Mouse (Mus musculus) forebrain, embryonic 14.5 days (tissue): Measurements from ENCODE around the gene Cd59b. TPM values are rescaled to one million over a fixed set of nuclear protein-coding genes. Genes with fewer than 3 reads are reported as not detected.
"Not testable (repeated sequence)": the region's sequence is repeated elsewhere in the genome, so short reads cannot be mapped to it uniquely, and the experiment has no call there.

Source experiments
- ATAC-seq: fragments of 200-750 bp; cut with Nextera tagmentation; 2 replicates; pipeline ENCODE4 v1.8.0; 2017; ENCODE audit warnings: mild to moderate bottlenecking, moderate library complexity
- DNase-seq: peaks from one replicate; pipeline ENCODE4 v3.0.0-alpha.2; 2015; ENCODE audit warnings: low spot score
- H3K27ac ChIP-seq: fragments of 300-500 bp; sonication (generic); 2 replicates; pipeline ENCODE4 v1.5.1; 2014; ENCODE audit warnings: low read depth, mild to moderate bottlenecking, control low read depth, low read length, moderate library complexity
- H3K27me3 ChIP-seq: fragments of 300-500 bp; sonication (generic); replicated peaks from 2 replicates; pipeline ENCODE4 v1.6.1; 2014; ENCODE audit warnings: low read length, control low read depth, mixed read lengths; ENCODE audit not compliant: control insufficient read depth, insufficient read depth
- H3K36me3 ChIP-seq: fragments of 300-500 bp; sonication (generic); 2 replicates; pipeline ENCODE4 v1.6.1; 2014; ENCODE audit warnings: low read length, control low read depth; ENCODE audit not compliant: control insufficient read depth, insufficient read depth
- H3K4me1 ChIP-seq: fragments of 300-500 bp; sonication (generic); 2 replicates; pipeline ENCODE4 v1.6.1; 2014; ENCODE audit warnings: antibody characterized with exemption, low read length, control low read depth; ENCODE audit not compliant: control insufficient read depth, insufficient read depth
- H3K4me2 ChIP-seq: fragments of 300-500 bp; sonication (generic); 2 replicates; pipeline ENCODE4 v1.6.1; 2014; ENCODE audit warnings: mild to moderate bottlenecking, control low read depth, low read length
- H3K4me3 ChIP-seq: fragments of 300-500 bp; sonication (generic); 2 replicates; pipeline ENCODE4 v1.5.1; 2014; ENCODE audit warnings: low read depth, low read length, control low read depth
- H3K9ac ChIP-seq: fragments of 300-500 bp; sonication (generic); 2 replicates; pipeline ENCODE4 v1.6.1; 2014; ENCODE audit warnings: mild to moderate bottlenecking, low read length, control low read depth, moderate library complexity
- H3K9me3 ChIP-seq: fragments of 300-500 bp; sonication (generic); replicated peaks from 2 replicates; pipeline ENCODE4 v1.6.1; 2016; ENCODE audit warnings: low read length, control low read depth, mixed read lengths; ENCODE audit not compliant: control insufficient read depth
- WGBS: fragments of 180-500 bp; shearing (Covaris S2); extraction: QIAGEN DNeasy Blood & Tissue Kit; methylation state at CpG from one replicate; pipeline ENCODE4 v1.1.7; 2014; 5-methylcytosine and 5-hydroxymethylcytosine counted together
- polyA plus RNA-seq: library from polyadenylated mRNA; unstranded; fragments of >200 nt; fragmentation: Nextera tagmentation; extraction: Ambion mirVana; gene quantifications from 2 replicates; pipeline ENCODE4 v1.2.1, GENCODE M21; 2014

Gene Cd59b
- polyA plus RNA-seq, 1 experiment from 2014 or later = 1.0 TPM

DNA sequence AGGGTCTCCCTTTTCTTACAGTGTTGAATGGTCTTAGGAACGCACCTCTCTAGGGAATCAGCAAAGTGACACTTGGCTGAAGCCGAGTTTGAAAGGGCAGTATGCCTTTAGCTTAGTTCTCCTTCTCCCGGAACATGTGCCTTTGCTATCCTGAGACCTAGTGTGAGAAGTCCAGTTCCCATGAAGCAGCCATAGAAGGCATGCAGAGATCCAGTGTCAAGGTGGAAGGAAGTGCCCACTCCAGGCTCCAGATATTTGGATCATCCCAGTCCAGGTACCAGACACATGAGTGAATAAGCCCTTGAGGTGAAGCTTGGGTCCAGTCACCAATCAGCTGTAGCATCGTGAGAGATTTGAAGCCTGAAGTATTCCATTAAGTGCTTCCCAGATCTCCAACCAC lies 10.7 kb upstream of the Cd59b start:
- H3K4me3 ChIP-seq = no peak overlapping the region
- no peak overlapping the region for H3K4me2 ChIP-seq
- no peak for ATAC-seq
- no peak overlapping the region for H3K9ac ChIP-seq
- peaks cover 27% of the 10 kb centered on the region for H3K36me3 ChIP-seq
- H3K9me3 ChIP-seq = no peaks in the 10 kb centered on the region
- no peak overlapping the region for H3K27ac ChIP-seq
- 92% methylated on average over 4 of the region's 4 CpGs for WGBS
- H3K4me1 ChIP-seq = no peaks in the 10 kb centered on the region
- H3K27me3 ChIP-seq = no peaks in the 10 kb centered on the region
- no peak for DNase-seq

DNA sequence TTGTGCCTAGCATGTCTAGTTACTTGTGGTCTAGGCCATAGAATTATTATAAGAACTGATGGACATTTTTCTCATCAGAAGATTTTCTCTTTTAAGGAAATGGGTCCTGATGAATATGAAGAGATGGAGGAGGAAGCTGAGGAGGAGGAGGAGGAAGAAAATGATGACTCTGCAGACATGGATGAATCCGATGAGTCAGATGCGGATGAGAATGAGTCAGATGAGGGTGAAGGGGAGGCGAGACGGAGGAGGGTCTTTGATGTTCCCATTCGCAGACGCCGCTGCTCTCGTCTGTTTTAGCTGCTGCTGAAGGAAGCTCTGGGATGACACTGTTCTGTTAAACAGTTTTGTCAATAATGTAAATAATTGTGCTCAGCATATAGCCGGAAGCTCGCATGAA lies 9.9 kb upstream of the Cd59b start:
- Histone ChIP-seq H3K36me3 (peaks cover 21% of the 10 kb centered on the region; the same call in 1 of the 2 replicates), H3K9me3 (no peaks in the 10 kb centered on the region), H3K4me3 (no peak overlapping the region), H3K27ac (no peak overlapping the region), H3K9ac (no peak overlapping the region), H3K4me2 (no peak overlapping the region), H3K27me3 (no peaks in the 10 kb centered on the region), H3K4me1 (no peaks in the 10 kb centered on the region)
- 90% methylated on average over 10 of the region's 10 CpGs for WGBS
- no peak for ATAC-seq
- DNase-seq = no peak

DNA sequence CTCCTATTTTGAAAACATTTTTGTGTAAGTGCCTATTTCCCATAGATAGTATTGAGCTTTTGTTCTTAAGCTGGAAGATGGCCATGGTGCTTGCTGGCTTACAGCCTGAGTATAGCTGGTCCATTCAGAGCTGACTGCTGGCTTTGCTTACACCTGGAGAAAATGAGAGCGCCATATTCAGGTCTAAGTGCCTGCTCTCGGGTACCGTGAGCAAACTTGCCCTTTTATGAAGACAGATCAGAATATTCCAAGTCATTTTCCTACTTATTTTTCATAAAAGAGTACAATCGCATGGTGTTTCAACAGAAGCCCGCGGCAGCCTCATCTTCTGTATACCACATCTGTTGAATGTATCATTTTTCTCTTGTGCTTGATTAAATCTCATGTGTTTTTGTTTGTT lies 8.7 kb upstream of the Cd59b start:
- 95% methylated on average over 6 of the region's 6 CpGs for WGBS
- Histone ChIP-seq H3K9me3 (no peaks in the 10 kb centered on the region), H3K36me3 (peaks cover 14% of the 10 kb centered on the region; the same call in 1 of the 2 replicates), H3K27ac (no peak overlapping the region), H3K4me1 (no peaks in the 10 kb centered on the region), H3K9ac (no peak overlapping the region), H3K4me2 (no peak overlapping the region), H3K4me3 (no peak overlapping the region), H3K27me3 (no peaks in the 10 kb centered on the region)
- no peak for DNase-seq
- ATAC-seq = no peak

DNA sequence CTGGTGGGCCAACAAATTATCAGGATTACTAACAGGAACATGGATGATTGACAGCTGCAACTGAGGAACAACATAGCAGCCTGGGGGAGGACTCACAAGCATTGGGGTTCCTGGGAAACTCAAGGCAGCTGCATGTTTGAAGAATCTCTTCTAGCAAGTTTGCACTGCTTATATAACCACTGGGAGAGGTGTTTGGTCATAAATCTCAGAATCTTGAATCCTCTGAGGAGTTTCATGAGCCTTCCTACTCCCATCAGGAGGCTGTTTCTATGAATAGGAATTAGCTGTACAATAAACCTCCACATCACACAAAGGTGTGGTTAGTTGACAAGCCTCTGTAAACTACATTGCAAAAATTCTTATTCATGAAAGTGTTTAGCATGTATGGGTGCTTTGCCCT lies 7.0 kb upstream of the Cd59b start:
- Histone ChIP-seq H3K36me3 (peaks cover 14% of the 10 kb centered on the region; the same call in 1 of the 2 replicates), H3K27me3 (no peaks in the 10 kb centered on the region), H3K9ac (no peak overlapping the region), H3K27ac (no peak overlapping the region), H3K4me3 (no peak overlapping the region), H3K4me1 (no peaks in the 10 kb centered on the region), H3K4me2 (no peak overlapping the region), H3K9me3 (no peaks in the 10 kb centered on the region)
- ATAC-seq (no peak), DNase-seq (no peak)

DNA sequence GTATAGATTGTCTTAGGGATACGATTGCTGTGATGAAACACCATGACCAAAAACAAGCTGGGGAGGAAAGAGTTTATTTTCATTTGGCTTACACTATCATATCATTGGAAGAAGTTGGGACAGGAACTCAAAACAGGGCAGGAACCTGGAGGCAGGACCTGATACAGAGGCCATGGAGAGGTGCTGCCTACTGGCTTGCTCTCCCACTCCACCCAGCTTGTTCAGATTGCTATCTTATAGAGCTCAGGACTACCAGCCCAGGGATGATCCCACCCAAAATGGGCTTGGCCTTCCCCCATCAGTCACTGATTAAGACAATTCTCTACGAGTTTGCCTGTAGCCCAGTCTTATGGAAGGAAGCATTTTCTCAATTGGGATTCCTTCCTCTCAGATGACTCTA lies 5.5 kb upstream of the Cd59b start:
- Histone ChIP-seq H3K27ac (no peak overlapping the region), H3K9ac (no peak overlapping the region), H3K4me2 (no peak overlapping the region), H3K4me1 (no peaks in the 10 kb centered on the region), H3K36me3 (peaks cover 12% of the 10 kb centered on the region; the same call in 1 of the 2 replicates), H3K9me3 (no peaks in the 10 kb centered on the region), H3K4me3 (no peak overlapping the region), H3K27me3 (no peaks in the 10 kb centered on the region)
- DNase-seq (no peak), ATAC-seq (no peak)
- WGBS = 93% methylated on average over 2 of the region's 2 CpGs

DNA sequence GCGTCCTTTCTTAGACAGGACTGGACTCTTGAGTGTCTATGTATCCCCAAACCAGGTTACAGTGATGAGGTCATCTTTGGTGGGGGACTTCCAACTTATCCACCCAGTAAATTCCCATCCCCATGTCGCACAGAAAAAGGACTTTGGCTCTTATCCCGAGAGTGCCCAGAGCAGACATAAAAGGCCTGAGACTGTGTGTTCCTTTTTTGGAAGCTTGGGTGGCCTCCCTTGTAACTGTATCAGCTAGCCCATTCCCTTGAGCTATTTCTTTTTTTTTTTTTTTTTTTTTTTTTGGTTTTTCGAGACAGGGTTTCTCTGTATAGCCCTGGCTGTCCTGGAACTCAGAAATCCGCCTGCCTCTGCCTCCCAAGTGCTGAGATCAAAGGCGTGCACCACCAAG lies 4.1 kb upstream of the Cd59b start, which contains the start of gene Gm10912:
Gene Gm10912, plus strand, starts transcription at position 301 of the 400 bp plus-strand sequence.
- WGBS = 91% methylated on average over 6 of the region's 6 CpGs
- not testable (repeated sequence) for H3K4me1 ChIP-seq, ATAC-seq

DNA sequence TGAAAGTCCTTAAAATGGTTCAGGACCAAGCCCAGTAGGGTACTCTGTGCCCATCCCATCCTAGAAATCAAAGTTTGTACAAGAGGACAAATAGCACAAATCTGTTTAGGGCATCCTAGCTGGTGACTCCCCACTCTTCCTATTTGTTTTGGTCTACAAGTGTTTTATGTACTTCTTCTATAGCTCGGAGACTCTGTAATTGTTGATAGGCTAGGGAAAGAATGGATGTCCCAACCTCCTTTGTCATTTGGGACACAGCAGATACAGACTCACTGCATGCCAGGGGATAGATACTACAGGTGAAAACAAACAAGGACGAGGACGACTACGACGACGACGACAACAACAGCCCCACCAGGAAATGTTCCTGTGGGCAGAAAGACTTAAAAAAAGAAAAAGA lies 1.2 kb upstream of the Cd59b start, which contains the start of gene Gm10799:
Gene Gm10799, minus strand, starts transcription at position 101 of the 400 bp plus-strand sequence.
- ATAC-seq, H3K9me3 ChIP-seq, H3K27me3 ChIP-seq, H3K4me2 ChIP-seq, H3K36me3 ChIP-seq, H3K4me1 ChIP-seq, H3K27ac ChIP-seq, DNase-seq, H3K4me3 ChIP-seq, H3K9ac ChIP-seq: not testable (repeated sequence)
- WGBS = 84% methylated on average over 7 of the region's 7 CpGs

More for the DNA sequence above, 4.1 kb upstream of the Cd59b start, which contains the start of gene Gm10912:
- not testable (repeated sequence) for H3K9ac ChIP-seq, H3K4me3 ChIP-seq, H3K9me3 ChIP-seq, H3K36me3 ChIP-seq, DNase-seq, H3K27ac ChIP-seq, H3K27me3 ChIP-seq, H3K4me2 ChIP-seq

DNA sequence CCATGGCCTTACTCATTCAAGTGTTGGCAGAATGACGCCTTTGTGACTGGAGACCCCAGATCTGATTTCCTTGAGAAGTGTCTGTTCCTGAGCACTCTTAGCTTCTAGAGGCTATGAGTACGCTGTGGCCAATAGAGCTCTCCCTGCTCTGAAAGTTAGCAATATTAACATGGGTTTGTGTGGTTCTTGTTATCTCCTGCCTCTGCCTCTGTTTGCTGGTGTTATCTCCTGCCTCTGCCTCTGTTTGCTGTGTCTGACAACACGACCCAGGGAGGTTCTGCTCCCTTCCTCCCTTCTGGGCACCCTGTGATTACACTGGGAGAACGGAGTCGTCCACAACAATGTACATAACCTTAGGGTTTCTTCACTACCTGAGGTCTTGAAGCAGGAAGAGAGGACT lies 8.6 kb downstream of the Cd59b start:
- not testable (repeated sequence) for H3K9me3 ChIP-seq, DNase-seq, H3K4me3 ChIP-seq, H3K9ac ChIP-seq, ATAC-seq, H3K36me3 ChIP-seq, H3K4me1 ChIP-seq, H3K27ac ChIP-seq, H3K4me2 ChIP-seq, H3K27me3 ChIP-seq
- WGBS = 81% methylated on average over 5 of the region's 5 CpGs

DNA sequence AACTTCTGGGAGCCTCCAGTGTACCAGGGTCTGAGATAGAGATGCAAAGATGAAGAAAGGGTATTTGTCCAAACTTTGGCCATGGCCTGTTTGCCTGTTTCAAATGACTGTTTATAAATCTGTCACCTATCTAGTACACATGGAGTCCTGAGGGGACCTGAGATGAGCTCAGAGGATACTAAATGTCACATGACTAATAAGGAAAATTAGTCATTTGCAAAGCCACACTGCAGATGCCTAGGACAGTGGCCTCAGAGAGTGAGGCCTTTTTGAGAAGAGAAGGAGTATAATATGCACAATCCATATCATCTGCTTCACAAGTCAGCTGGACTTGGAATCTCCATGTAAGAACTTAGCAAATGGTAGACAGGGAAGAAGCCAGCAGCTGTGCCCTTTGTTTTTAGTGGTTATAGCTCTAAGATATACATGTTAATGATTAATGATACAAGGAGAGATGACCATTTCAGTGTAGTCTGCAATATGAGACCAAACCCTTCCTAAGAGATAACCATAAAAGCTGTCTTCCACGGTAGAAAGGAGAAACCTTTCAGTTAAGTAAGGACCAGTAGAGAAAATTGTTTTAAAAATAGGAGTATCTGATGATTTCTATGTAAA lies 11.9 kb downstream of the Cd59b start:
- H3K9me3 ChIP-seq, H3K27ac ChIP-seq, H3K4me2 ChIP-seq, H3K4me3 ChIP-seq, H3K36me3 ChIP-seq, H3K27me3 ChIP-seq, DNase-seq, ATAC-seq, H3K9ac ChIP-seq, H3K4me1 ChIP-seq: not testable (repeated sequence)
- WGBS = no CpG with 5 or more reads among the region's 1 CpGs
